Mouse (Mus musculus): Measurements from ENCODE around the gene Vill.

Gene Vill

GRCm38 (mm10) chr9:119052154-119052944, at the start of gene Vill:
Vill (plus strand) TSS chr9:119052778.
- DNase-seq: peak; percentile 64 to 79

GRCm38 (mm10) chr9:119003990-119004702, 48.4 kb upstream of the Vill start:
- peak in 1 of 2 experiments; percentile 59 for DNase-seq

- no peak for DNase-seq
Measured at GRCm38 (mm10) chr9:119004703-119005076, 47.9 kb upstream of the Vill start.

- DNase-seq: no peak
Measured at GRCm38 (mm10) chr9:119005303-119006029, 47.1 kb upstream of the Vill start.

DNA sequence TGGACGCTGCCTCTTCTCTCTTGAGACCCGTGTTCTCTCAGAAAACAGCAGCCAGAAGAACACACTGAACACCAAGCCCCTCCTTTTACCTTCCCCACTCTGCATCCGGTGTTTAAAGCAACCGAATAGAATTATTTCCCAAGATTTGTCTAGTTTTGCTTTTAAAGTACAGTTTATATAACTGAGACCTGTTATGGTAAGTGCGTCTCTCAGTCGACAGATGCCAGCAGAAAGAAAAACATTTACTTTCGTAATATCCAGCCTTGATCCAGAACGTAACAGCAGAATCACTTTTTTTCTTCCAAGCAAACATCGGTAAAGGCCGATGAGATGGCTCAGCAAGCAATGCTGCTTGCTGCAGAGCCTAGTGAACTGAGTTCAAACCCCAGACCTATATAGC, 45.3 kb upstream of the Vill start:
- DNase-seq: no peak

DNA sequence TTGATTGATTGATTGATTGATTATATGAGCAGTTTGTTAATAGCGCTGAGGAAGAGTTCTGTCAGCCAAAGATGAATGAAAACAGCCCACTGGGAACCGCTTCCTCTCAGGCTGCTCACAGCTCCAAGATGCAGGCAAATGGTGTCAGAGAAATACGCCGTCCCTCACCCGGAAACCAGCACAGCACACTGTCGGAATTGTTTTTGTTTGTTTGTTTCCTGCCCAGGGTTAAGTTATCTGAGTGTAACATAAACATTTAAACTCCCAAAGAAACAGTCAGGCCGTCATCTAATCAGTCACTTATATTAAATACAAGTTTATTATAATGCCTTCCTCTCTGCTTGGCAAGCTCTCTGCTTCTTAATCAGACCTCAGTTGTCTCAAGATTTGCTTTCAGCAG, 43.7 kb upstream of the Vill start:
- DNase-seq: peak in 1 of 2 experiments; percentile 62

DNA sequence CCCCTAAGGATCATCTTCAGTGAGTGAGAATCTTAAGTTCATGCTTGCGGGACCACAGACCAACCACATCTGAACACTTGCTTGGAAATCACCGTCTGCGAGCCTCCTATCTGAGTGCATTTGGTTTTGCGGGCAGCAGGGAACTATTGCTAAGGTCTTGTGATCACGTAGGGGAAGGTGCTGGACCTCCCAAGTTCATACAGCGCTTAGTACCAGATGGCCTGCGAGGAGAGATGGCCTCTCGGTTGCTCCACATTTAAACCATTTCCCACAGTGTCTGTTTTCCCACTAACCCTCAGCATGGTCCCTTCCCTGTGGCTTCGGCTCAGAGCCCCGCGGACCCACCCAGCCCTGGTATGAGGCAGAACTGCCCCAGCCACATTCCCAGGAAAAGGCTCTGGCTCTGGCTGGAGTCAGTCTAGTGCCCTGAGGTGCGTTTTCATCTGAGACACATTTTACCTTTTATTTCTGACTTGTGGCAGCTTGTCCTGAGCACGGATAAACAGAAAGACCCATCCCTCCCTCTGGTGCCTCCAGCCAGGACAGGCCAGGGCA, 42.3 kb upstream of the Vill start:
- DNase-seq: peak; percentile 67 to 82

DNA sequence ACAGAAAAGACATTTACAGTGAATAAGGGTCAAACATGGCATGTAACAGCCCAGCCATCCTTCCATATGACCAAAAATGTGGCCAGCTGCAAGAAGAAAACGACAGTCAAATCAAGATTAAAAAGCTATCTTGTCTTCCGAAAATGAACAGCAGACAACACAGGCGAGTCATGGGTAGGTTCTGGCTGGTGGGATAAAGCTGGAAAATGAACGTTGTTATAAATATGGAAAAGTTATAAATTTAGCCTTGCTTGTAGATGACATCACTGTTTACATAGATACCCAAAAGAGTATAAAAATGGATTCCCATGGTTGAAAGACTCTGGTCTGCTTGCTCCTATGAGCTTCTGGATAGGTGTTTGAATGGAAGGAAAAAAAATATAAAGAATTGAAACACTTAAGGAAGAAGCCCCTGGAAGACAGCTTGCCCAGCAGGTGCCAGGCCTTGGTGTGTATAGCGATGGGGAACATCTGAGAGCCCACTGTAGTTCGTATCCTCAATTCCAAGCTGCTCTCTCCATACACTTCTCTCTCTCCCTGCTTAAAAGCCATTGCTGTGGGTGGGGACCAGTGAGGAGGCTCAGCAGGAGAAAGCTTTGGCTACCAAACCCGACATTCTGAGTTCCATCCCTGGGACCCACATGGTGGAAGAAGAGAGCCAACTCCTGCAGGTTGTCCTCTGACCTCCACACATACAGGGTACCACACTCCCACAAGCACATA, 35.6 kb upstream of the Vill start:
- DNase-seq: no peak

DNA sequence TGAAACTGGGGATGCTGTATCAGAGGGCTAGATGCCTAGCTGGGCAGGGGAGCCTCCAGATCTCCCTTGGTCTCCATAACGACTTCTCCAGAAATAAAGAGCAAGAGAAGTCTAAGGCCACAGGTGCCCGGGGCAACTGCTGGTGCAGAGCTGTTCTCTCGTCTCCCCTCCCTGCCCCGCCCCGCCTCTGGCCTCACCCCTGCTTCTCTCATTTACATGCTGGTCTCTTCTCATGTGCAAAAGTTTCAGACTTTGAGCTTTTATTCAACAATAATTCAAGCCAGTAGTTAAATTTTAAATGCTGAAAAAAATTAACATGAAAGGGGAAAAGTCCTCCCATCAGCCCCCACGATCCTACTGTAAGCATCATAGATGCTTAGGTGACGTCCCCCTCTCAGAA, 30.8 kb upstream of the Vill start:
- no peak for DNase-seq

DNA sequence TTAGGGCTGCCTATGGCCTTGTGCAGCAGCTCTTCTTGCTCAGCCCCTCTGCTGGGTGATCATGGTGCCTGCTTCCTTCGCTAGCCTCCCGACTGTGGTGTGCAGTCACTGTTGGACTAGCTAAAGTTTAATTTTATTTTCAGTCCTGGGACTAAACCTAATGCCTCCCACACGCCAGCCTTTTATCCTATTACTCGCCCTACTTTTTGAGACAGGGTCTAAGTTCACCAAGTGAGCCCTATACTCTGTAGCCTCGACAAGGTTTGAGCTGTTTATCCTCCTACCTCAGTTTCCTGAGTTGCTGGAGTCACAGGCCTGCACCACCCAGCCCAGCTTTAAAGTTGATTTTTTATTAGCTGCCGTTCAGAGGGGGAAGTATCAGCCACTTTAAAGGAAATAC, 27.3 kb upstream of the Vill start:
- DNase-seq: no peak

- DNase-seq: no peak
Measured at GRCm38 (mm10) chr9:119025832-119026331, 26.7 kb upstream of the Vill start.

DNA sequence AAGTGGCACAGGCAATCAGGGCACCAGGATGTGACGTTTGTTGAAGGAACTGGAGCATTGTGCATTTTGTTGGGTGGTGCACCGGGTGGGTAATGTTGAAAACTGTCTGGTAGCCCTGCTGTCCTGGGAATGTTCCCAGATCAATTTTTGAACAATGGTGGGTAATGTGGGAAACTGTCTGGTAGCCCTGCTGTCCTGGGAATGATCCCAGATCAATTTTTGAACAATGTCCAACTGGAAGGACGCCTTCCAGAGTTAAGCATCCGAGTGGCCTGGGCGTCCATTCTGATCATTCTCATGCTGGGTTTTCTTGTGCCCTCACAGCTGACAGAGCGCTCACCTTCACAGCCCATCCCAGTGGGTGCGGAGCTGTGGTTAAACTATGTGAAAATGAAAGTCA, 25.2 kb upstream of the Vill start:
- no peak for DNase-seq

DNA sequence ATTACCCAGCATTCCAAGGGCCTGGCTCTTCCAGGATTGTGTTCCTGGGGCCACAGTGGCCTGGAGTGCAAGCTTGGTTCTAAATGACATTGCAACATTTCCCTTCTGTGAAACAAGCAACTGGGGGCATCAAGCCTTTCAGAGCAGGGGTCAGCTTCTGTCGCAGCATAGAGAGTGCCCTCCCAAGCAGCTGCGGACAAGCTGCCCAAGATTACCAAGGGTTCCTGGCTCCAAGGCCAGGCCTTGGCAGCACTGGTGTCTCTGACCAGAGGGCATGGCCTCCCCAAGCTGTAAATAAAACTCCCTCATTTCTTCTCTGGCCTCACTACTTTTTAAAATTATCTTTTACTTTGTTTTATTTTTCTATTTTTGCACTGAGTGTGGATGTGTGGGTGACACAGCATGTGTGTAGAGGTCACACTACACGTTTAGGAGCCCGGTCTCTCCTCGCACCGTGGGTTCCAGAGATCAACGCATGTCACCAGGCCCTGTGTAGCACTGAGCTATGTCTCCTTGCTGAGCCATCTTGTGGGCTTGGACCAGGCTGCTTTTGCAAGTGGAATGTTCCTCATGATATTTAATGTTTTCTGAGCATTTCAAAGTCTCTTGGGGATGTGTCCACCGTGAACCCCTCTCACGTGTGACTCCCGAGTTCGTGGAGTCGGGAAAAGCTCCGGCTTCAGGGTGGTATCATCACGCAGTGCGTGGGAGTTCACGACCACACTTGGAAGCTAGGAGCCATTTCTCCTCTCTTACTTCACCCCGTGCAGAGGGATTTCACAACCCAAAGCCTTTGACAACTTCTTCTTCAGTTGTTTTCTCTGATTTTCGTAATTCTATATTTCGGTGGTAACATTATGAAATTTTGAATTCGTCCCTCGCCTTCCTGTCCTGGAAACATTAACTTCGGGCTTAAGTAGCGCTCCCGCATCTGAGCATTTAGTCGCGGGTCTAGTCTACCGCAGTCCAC, 24.1 kb upstream of the Vill start:
- DNase-seq: peak in 1 of 2 experiments; percentile 56

DNA sequence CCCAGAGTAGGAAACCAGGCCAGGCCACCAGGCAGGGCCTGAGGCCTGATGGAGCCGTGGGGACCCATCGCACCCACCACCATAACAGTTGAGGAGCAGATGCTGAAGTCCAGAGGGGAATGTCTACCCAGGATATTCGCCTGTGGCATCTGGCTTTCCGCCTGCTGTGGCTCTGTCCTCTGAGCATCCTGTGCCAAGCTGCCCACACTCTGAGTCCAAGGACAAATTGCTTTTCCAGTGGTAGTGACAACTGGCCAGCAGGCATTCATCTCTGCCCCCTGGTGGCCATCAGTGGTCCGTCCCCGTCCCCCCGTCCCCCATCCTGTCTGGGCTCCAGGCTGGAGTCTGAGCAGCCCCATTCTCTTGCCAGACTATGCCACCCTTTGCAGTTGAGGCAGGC, 23.0 kb upstream of the Vill start:
- peak; percentile 74 to 81 for DNase-seq

- DNase-seq: no peak
Measured at GRCm38 (mm10) chr9:119031038-119031437, 21.5 kb upstream of the Vill start.

GRCm38 (mm10) chr9:119031772-119032171, 20.8 kb upstream of the Vill start:
- peak; percentile 29 to 60 for DNase-seq

DNA sequence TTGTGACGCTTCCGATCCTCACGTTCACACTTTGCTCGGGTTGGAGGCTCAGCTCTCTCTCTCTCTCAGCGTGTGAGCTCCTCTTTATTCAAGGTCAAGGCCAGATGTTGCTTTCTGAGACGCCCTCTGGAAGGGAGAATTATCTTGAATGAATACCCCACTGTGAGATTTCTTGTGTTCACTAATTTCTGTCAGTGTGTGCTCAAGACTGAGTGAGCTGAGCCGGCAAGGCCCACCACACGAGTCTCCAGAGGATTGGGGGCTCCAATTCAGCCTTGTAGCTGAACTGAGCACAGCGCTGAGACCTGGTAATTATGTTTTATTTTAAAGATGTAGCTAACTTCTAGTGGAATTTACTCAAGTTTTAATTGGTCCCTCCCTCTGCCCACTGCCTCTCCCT, 20.0 kb upstream of the Vill start:
- DNase-seq: no peak

GRCm38 (mm10) chr9:119033111-119033921, 19.3 kb upstream of the Vill start:
- peak; percentile 28 to 80 for DNase-seq

- no peak for DNase-seq
Measured at GRCm38 (mm10) chr9:119034069-119034468, 18.5 kb upstream of the Vill start.
